Mouse (Mus musculus): ENCODE data around the gene Tnxb. TPM values are rescaled to one million over a fixed set of nuclear protein-coding genes. Genes with fewer than 3 reads are reported as not detected.

Tnxb gene
- polyA plus RNA-seq, 1 experiment from 2014 or later, result 0.08 TPM

DNA sequence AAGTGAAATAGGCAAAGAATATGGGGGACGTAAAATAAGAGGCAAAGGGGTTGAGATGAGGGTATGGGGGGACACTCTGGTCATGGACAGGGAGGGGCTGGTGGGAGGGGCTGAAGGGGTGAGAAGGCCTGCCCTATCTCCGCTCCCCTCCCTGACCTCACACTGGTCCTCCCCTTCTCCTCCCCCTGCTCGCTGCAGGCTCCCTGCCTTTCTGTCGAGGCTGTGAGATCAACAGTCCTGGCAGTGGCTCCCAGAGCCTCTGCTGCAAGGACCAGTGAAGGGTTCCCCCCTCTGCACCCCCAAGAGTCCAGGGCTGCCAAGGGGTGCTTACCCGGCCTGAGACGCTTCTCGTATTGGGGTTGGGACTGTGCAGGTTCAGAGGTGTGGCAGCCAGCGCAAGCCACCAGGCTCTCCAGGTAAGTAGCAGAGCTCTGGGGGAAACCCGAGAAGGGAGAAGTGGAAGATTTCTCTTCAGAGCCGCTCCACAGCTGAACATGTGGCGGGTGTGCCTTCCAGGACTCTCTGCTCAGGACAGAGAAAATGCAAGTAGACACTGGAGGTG is 10.0 kb upstream of the Tnxb start:
- Histone ChIP-seq H3K4me3 (replicated peaks) (no peak overlapping the region), H3K9me3 (replicated peaks) (no peaks in the 10 kb centered on the region), H3K4me1 (replicated peaks) (peaks cover 20% of the 10 kb centered on the region), H3K36me3 (no peaks in the 10 kb centered on the region), H3K27me3 (peaks cover 54% of the 10 kb centered on the region), H3K4me2 (no peak overlapping the region), H3K27ac (no peak overlapping the region), H3K9ac (no peak overlapping the region)
- WGBS (ENCODE audit: insufficient replicate concordance), result 32% methylated on average over 10 of the region's 11 CpGs
- DNase-seq, result no peak
- no peak for ATAC-seq (ENCODE audit: low read depth)

GRCm38 (mm10) chr17:34661121-34661591 is 9.2 kb upstream of the Tnxb start:
- H3K9ac ChIP-seq, result no peak overlapping the region
- peaks cover 18% of the 10 kb centered on the region for H3K4me1 ChIP-seq (replicated peaks)
- peaks cover 58% of the 10 kb centered on the region for H3K27me3 ChIP-seq
- WGBS (ENCODE audit: insufficient replicate concordance), result 4% methylated on average over 19 of the region's 19 CpGs
- no peak overlapping the region for H3K4me3 ChIP-seq (replicated peaks)
- H3K4me2 ChIP-seq, result 0 out of 2 replicates have a peak overlapping the region, but pooled peaks have one; percentile 2
- no peaks in the 10 kb centered on the region for H3K36me3 ChIP-seq
- H3K9me3 ChIP-seq (replicated peaks), result no peaks in the 10 kb centered on the region
- H3K27ac ChIP-seq, result no peak overlapping the region
- ATAC-seq (ENCODE audit: low read depth), result no peak
- no peak for DNase-seq

DNA sequence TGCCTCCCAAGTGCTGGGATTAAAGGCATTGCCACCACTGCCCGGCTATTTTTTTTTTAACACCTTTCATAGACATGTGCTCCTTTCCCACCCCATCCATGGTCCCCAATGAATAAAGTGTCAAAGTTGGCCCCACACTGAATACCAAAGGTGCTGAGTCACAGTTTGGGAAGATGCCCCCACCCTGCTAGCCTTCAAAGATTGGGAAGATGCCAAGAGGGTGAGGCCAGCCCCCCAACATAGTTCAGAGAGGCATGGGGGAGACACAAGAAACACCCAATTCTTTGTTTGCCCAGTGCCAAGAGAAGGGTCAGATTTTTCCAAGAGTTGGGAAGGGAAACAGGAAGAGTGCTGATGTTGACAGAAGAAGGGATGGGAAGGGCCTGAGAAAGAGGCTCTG is 7.9 kb upstream of the Tnxb start:
- 74% methylated on average over 1 of the region's 1 CpGs for WGBS (ENCODE audit: insufficient replicate concordance)
- Histone ChIP-seq H3K4me1 (replicated peaks) (peaks cover 18% of the 10 kb centered on the region), H3K4me2 (no peak overlapping the region), H3K9me3 (replicated peaks) (no peaks in the 10 kb centered on the region), H3K4me3 (replicated peaks) (no peak overlapping the region), H3K27me3 (peaks cover 54% of the 10 kb centered on the region), H3K36me3 (no peaks in the 10 kb centered on the region), H3K27ac (no peak overlapping the region), H3K9ac (no peak overlapping the region)
- DNase-seq (no peak), ATAC-seq (ENCODE audit: low read depth) (no peak)

GRCm38 (mm10) chr17:34662978-34663377 is 7.4 kb upstream of the Tnxb start:
- ATAC-seq (ENCODE audit: low read depth) (no peak), DNase-seq (no peak)
- H3K27me3 ChIP-seq, result peaks cover 53% of the 10 kb centered on the region
- no peak overlapping the region for H3K27ac ChIP-seq
- no peak overlapping the region for H3K4me2 ChIP-seq
- H3K9ac ChIP-seq, result no peak overlapping the region
- no peaks in the 10 kb centered on the region for H3K9me3 ChIP-seq (replicated peaks)
- WGBS (ENCODE audit: insufficient replicate concordance), result 62% methylated on average over 8 of the region's 8 CpGs
- H3K4me3 ChIP-seq (replicated peaks), result no peak overlapping the region
- peaks cover 18% of the 10 kb centered on the region for H3K4me1 ChIP-seq (replicated peaks)
- no peaks in the 10 kb centered on the region for H3K36me3 ChIP-seq

- no peak overlapping the region for H3K27ac ChIP-seq
- H3K4me2 ChIP-seq, result no peak overlapping the region
- peaks cover 50% of the 10 kb centered on the region for H3K27me3 ChIP-seq
- H3K9me3 ChIP-seq (replicated peaks), result no peaks in the 10 kb centered on the region
- H3K4me1 ChIP-seq (replicated peaks), result peaks cover 18% of the 10 kb centered on the region
- H3K9ac ChIP-seq, result no peak overlapping the region
- no peaks in the 10 kb centered on the region for H3K36me3 ChIP-seq
- DNase-seq (no peak), ATAC-seq (ENCODE audit: low read depth) (no peak)
- WGBS (ENCODE audit: insufficient replicate concordance), result 31% methylated on average over 1 of the region's 1 CpGs
- H3K4me3 ChIP-seq (replicated peaks), result no peak overlapping the region
Observed at GRCm38 (mm10) chr17:34663558-34663957, 6.8 kb upstream of the Tnxb start.

GRCm38 (mm10) chr17:34664472-34664871 is 5.9 kb upstream of the Tnxb start:
- Histone ChIP-seq H3K9me3 (replicated peaks) (no peaks in the 10 kb centered on the region), H3K36me3 (no peaks in the 10 kb centered on the region), H3K27ac (no peak overlapping the region), H3K4me3 (replicated peaks) (no peak overlapping the region), H3K4me2 (no peak overlapping the region), H3K4me1 (replicated peaks) (peaks cover 15% of the 10 kb centered on the region), H3K9ac (no peak overlapping the region), H3K27me3 (peaks cover 46% of the 10 kb centered on the region)
- DNase-seq (no peak), ATAC-seq (ENCODE audit: low read depth) (no peak)
- WGBS (ENCODE audit: insufficient replicate concordance), result 57% methylated on average over 7 of the region's 7 CpGs

- H3K4me3 ChIP-seq (replicated peaks), result peak overlapping the region; percentile 14; the same call in 1 of the 2 replicates
- WGBS (ENCODE audit: insufficient replicate concordance), result 13% methylated on average over 93 of the region's 93 CpGs
- DNase-seq (no peak), ATAC-seq (ENCODE audit: low read depth) (no peak)
- no peaks in the 10 kb centered on the region for H3K36me3 ChIP-seq
- H3K4me1 ChIP-seq (replicated peaks), result peaks cover 7% of the 10 kb centered on the region; the same call in 1 of the 2 replicates
- no peak overlapping the region for H3K9ac ChIP-seq
- no peak overlapping the region for H3K27ac ChIP-seq
- H3K9me3 ChIP-seq (replicated peaks), result no peaks in the 10 kb centered on the region
- peaks cover 65% of the 10 kb centered on the region for H3K27me3 ChIP-seq
- peak overlapping the region; percentile 30 for H3K4me2 ChIP-seq
Observed at GRCm38 (mm10) chr17:34671151-34672066, 1.1 kb downstream of the Tnxb start.

DNA sequence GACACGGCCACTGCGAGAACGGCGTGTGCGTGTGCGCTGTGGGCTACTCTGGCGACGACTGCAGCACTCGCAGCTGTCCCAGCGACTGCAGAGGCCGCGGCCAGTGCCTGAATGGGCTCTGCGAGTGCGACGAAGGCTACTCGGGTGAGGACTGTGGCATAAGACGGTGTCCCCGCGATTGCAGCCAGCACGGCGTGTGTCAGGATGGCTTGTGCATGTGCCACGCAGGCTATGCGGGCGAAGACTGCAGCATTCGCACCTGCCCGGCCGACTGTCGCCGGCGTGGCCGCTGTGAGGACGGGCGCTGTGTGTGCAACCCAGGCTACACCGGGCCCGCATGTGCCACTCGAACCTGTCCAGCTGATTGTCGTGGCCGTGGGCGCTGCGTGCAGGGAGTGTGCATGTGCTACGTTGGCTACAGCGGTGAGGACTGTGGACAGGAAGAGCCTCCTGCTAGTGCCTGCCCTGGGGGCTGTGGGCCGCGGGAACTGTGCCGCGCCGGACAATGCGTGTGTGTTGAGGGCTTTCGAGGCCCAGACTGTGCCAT is 2.0 kb downstream of the Tnxb start:
- Histone ChIP-seq H3K9ac (no peak overlapping the region), H3K4me1 (replicated peaks) (peaks cover 7% of the 10 kb centered on the region; the same call in 1 of the 2 replicates), H3K4me3 (replicated peaks) (no peak overlapping the region), H3K4me2 (no peak overlapping the region), H3K27me3 (peaks cover 70% of the 10 kb centered on the region), H3K36me3 (no peaks in the 10 kb centered on the region), H3K27ac (no peak overlapping the region), H3K9me3 (replicated peaks) (no peaks in the 10 kb centered on the region)
- DNase-seq (no peak), ATAC-seq (ENCODE audit: low read depth) (no peak)
- 31% methylated on average over 49 of the region's 49 CpGs for WGBS (ENCODE audit: insufficient replicate concordance)

- DNase-seq, result no peak
- no peaks in the 10 kb centered on the region for H3K9me3 ChIP-seq (replicated peaks)
- no peak overlapping the region for H3K4me2 ChIP-seq
- ATAC-seq (ENCODE audit: low read depth), result no peak
- H3K27ac ChIP-seq, result no peak overlapping the region
- peaks cover 77% of the 10 kb centered on the region for H3K27me3 ChIP-seq
- H3K4me1 ChIP-seq (replicated peaks), result peaks cover 7% of the 10 kb centered on the region; the same call in 1 of the 2 replicates
- 63% methylated on average over 7 of the region's 7 CpGs for WGBS (ENCODE audit: insufficient replicate concordance)
- no peak overlapping the region for H3K4me3 ChIP-seq (replicated peaks)
- no peaks in the 10 kb centered on the region for H3K36me3 ChIP-seq
- no peak overlapping the region for H3K9ac ChIP-seq
Observed at GRCm38 (mm10) chr17:34673139-34673538, 2.8 kb downstream of the Tnxb start.

DNA sequence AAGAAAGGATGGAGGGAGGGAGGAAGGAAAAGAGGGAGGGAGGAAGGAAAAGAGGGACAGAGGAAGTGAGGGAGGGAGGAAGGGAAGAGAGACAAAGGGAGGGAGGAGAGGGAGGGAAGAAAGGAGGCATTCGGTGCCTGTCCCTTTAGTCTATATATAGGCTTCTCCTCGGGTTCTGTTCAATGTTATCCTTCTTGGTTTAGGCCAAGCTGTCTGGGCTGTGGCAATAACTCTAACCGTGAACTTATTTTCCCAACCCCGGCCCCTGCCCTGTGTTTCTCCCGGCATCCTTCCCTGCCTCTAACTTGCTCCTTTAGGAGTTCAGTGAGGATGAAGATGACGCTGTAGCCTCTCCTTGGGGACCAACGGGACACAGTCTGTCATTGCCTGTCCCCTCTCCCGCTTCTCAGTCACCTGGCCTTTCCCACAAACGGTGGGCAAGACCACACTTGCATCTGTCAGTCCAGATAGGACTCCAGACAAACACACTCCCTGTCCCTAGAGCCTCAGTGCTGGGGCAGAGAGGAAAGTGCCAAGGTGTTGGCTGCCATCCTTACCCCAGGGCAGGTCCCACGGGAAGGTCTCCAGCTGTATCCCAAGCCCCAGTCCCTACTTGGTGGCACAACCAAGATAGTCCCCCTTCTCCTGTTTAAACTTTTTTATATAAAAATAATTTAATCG is 4.3 kb downstream of the Tnxb start:
- no peak for ATAC-seq (ENCODE audit: low read depth)
- Histone ChIP-seq H3K9me3 (replicated peaks) (no peaks in the 10 kb centered on the region), H3K4me3 (replicated peaks) (no peak overlapping the region), H3K27ac (no peak overlapping the region), H3K4me2 (no peak overlapping the region), H3K9ac (no peak overlapping the region), H3K36me3 (no peaks in the 10 kb centered on the region), H3K27me3 (peaks cover 85% of the 10 kb centered on the region), H3K4me1 (replicated peaks) (peaks cover 7% of the 10 kb centered on the region; the same call in 1 of the 2 replicates)
- no peak for DNase-seq
- WGBS (ENCODE audit: insufficient replicate concordance), result 49% methylated on average over 11 of the region's 11 CpGs

Measured in liver, embryonic 13.5 days (tissue).